Mouse (Mus musculus) heart, postnatal 10 days (tissue): ENCODE data around the gene Lcmt1. TPM values are rescaled to one million over a fixed set of nuclear protein-coding genes. Genes with fewer than 3 reads are reported as not detected.

Experiments used
- DNase-seq, 2 experiments: peaks; one replicate each; pipeline ENCODE4 v3.0.0; 2021
- intact Hi-C: fragments of 180-260 bp; cut with DNase I; formaldehyde crosslinking; loops from one replicate; pipeline ENCODE4 v1.15.1; 2025
- total RNA-seq, 2 experiments: library from RNA; stranded (reverse); gene quantifications; 2 replicates each; pipeline ENCODE4 v1.2.3; 2021

Gene Lcmt1
- total RNA-seq, 2 experiments from 2014 or later, result 27.6 to 29.5 TPM

DNA sequence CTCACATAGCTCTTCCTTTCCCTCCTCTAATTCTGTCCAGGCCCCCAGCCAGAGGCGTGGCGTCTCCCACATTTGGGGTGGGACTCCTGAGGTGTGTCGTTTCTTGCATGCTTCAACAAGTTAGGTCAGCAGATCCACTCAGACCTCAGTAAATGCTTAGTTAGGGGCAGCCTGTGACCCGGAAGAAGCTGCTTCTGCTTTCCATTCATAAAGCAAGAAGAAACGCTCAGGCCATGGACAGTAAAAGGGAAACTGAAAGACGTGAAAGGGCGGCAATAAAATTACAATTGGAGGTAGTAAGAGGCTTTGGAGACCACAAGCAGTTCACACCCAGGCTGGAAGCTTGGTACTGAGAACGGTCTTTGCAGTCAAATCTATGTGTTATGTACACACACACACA lies 27.8 kb downstream of the Lcmt1 start:
- DNase-seq, result no peak
- intact Hi-C loops, result no loop called here

DNA sequence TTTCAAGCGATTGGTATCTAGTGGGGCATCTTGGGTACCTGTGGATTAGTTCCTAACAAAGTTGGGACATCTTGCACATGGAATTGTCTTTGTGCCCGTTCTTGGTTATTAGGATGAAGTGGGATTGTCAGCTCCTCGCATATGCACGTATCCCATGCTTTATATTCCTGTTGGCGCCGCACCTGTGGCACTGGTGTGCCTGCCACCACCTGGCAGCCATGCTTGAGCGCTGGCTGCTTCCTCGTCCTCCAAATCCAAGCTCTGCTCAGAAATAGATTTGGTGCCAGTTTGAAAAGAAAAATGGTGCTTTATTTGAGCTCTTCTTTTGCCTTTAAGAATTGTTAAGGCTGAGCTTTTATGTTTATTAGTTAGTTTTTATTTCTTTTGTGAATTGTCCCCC lies 28.3 kb downstream of the Lcmt1 start:
- no peak for DNase-seq
- intact Hi-C loops, result loop anchor here (2.0 kb wide), 1 partner anchor 193 kb away; no protein-coding TSS in a partner anchor

DNA sequence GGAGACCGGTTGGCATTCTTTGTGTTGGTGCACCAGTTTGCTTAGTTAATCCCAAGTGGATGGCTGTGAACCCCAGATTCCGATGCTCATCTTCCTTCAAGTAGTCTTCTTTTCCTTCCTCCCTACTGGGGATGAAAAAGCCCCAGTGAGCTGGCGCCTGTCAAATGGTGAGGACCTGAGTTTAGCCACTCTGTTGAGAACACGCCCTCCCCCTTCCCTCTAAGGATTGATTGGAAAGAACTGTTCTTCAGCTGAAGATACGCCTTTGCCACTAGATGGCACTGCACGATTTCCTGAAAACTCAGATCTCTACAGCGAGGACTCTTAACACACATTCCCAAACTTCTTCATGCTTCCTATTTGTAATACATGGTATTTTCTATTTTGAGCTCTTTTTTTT lies 29.2 kb downstream of the Lcmt1 start:
- intact Hi-C loops, result loop anchor here (1.0 to 2.0 kb wide), 2 partner anchors 66 to 194 kb away; no protein-coding TSS in a partner anchor
- peak; percentile 66 to 81 for DNase-seq

DNA sequence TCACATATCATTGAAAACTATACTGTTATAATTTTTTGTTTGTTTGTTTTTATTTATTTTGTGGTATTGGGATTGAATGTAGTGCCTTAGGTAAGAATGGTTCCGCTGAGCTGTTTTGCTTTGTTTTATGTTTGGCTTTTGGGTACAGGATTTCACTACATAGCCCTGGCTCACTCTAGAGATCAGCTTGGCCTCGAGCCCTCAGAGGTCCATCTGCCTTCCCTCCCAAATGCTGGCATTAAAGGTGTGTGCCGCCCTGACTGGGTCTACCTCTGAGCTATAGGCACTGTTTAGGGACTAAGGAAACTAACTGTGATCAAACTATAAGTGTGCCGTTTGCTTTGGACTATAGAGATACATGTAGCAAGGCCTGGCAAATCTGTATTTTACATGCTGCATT lies 29.7 kb downstream of the Lcmt1 start:
- intact Hi-C loops, result loop anchor here (1.0 to 2.0 kb wide), 2 partner anchors 66 to 194 kb away; no protein-coding TSS in a partner anchor
- DNase-seq, result no peak

DNA sequence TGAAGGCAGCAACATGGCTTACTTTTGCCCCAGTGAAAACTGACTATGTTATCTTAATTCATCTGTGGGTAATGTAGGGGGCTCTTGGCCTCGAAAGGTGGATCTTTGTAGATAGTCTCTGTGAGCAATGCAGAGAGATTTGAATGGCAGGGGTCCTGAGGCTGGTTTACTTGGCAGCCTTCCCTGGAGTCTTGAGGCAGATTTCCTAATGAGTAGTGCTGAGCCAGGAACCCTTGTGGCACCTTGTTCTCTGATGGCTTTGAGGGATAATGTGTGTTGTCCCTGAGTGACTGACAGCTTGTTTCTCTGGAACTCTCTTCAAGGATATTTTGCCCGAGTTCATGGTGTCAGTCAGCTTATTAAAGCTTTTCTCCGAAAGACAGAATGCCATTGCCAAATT lies 31.5 kb downstream of the Lcmt1 start:
- no peak for DNase-seq
- intact Hi-C loops, result no loop called here

DNA sequence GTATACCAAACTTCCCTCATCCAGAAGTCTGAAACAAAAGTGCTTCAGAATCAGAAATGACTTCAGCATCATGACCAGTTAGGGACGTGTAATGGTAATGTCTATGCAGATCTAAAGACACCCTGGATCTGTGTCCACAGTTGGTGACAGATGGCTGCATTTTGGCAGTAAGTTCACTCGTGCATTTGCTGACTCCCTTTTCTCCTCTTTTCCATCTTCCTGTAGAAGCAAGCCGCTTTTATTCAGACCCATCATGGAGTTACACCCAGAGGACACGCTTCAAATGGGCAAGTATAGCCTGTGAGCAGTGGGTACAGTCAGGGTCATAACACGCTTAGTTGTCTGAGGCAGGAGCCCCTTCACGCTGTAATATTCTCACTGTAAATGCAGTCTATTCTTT lies 34.6 kb downstream of the Lcmt1 start:
- intact Hi-C loops, result no loop called here
- DNase-seq, result no peak

DNA sequence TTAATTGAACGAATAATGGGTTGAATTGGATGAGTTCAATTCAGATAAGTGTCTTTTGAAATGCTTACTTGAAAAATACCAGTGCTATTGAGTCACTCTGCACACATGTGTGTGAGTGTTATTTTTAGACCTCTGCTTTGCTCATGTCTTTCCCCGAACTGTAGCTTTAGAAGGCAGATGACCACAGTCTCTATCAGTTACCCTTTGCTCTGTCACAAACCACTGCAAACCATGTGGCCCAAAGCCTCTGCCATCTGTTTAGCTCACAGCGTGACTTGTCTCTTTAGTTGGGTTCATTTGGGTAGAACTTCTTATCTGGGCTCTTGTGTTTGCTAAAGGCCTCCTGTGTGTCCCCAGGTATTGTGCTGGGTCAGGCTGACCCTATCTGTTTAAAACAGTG lies 36.0 kb downstream of the Lcmt1 start:
- DNase-seq, result peak; percentile 14 to 45
- intact Hi-C loops, result loop anchor here (5.0 kb wide), 1 partner anchor 37 kb away; no protein-coding TSS in a partner anchor

DNA sequence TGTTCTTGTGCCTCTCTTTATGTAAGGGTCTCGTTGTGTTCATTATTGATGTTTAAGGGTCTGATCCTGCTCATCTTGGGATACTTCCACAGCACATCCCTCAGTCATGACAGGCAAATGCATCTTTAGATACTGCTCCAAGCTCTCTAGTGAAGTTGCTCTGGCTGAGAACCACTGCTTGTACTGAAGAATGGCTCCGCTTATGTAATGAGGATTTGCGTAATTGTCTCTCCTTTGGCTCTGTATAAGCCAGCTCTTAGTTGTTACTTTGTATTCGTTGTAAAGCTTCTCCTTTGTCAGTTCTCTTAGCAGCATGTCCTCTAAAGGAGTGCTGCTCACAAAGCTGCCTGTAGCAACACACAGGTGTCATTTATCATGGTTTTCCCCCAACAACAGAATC lies 37.4 kb downstream of the Lcmt1 start:
- intact Hi-C loops, result loop anchor here (5.0 kb wide), 1 partner anchor 35 kb away; no protein-coding TSS in a partner anchor

DNA sequence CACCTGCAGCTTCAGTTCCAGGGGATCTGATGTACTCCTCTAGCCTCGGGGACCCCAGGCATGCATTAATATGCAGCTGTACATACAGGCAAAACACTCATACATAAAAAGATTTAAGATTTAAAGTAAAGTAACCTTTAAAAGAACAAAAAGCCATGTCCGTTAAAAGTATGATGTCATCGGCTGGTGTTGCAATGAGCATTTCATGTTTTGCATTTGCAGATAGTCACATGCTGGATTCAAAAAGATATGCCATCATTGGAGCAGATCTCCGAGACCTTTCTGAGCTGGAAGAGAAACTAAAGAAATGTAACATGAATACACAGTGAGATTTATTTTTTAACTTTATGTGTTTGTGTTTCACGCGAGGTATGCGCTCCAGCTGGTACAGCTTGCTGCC lies 40.9 kb downstream of the Lcmt1 start:
- no peak for DNase-seq
- intact Hi-C loops, result no loop called here

More for the DNA sequence above, 37.4 kb downstream of the Lcmt1 start:
- no peak for DNase-seq

DNA sequence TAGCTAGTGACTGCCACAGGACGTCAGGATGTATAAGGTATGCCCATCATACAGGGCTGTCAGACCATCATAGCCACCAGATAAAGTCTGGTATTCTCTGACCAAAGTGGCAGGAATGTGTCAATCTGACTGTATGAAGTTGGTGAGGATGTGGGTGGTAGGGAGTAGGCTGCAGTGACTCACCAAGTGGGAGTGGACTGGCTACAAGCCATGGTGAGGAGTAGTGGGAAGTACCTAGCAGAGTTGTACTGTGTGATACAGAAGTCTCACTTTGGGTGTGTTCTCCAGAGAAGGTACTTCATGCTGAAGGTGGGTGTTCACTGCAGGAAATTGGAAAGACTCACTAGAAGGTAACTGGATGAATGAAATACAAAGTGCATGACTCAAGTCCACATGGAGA lies 41.5 kb downstream of the Lcmt1 start:
- intact Hi-C loops, result no loop called here

DNA sequence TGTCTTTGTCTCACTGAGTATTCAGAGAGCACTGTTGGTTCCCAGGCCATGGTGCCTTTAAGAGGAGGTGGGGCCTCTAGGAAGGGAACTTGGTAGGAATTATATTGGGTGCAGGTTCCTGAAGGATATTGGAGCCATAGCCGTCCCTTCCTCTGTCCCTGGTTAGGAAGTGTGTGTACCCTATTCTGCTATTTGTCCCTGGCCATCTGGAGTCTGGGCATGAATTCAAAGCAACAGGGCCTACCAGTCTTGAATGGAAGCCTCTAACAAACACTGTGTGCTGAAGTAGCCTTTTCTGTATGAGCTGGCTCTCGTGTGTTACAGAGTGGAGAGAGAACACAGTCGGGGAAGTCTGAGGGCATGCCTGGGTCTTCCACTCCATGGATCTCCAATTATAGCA lies 42.6 kb downstream of the Lcmt1 start:
- DNase-seq, result no peak
- intact Hi-C loops, result no loop called here

More for the DNA sequence above, 41.5 kb downstream of the Lcmt1 start:
- no peak for DNase-seq

DNA sequence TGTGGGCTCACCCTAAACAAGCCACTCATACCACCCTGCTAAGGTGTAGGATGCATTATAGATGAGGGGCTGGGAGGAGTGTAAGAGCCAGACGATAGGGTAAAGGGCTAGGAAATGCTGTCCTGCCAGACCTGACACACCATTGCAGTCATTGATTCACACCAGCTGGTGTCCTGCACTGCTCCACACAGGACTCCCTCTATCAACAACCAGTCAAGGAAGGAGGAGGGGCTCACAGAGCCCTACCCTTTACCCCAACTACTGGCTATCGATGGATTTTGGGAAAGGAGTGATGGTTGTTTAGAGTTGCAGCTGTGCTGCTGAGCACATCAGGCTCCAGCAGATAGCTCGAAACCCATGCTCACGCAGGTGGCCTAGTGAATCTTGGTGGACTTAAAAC lies 47.2 kb downstream of the Lcmt1 start:
- intact Hi-C loops, result no loop called here
- DNase-seq, result no peak

DNA sequence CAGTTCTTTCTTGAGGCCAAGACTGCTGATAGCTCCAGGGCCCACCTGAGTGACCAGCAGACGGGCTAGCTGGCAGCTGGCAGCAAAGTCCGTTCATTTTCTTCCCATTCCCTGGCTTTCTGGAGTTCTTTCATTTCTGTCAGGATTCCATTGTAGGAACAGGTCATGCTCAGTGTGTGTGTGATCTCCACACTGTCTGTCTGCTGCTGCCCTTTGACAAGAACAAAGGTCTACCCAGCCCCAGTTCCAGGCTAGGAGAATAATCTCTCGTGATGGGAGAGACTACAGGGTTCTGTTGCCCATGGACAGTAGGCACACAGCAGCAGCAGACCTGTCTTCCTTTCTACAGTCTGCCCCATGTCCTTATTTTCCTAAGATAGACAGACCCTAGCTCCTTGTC lies 48.1 kb downstream of the Lcmt1 start:
- intact Hi-C loops, result no loop called here
- no peak for DNase-seq

DNA sequence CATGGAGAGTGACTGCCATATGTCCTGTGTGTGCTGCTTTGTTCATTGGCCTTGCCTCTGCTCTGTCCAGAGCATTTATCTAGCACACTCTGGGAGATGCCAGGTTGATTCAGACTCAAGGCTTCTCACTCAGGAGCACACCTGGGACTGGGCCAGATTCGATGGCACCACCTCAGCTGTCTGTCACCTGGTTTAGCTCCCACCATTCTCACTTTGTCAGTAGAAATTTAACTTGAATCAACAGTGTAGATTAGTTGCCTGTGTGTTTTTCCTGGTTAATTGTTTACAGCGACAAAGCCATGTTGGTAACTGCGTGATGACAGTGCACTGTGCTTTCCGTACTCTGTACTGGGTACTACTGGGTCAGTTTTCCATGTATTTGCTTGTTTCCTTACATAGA lies 50.4 kb downstream of the Lcmt1 start:
- intact Hi-C loops, result no loop called here
- no peak for DNase-seq

DNA sequence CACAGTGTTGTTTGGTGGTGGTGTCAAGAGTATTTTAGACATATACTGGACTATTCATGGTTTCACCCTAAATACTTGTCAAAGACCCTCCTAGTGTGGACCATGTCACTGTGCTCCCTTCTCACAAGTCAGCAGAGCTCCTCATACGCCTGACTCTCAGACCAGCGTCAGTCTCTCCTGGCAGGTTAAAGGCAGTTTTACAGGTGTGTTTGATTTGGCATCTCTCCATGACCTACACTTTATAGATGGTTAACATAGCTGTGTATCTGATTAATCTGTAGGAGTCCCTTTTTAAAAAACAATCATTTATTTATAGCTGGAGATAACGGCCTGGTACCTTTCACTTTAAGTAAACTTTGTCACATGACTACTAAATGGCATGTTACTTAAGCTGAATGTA lies 52.4 kb downstream of the Lcmt1 start:
- intact Hi-C loops, result no loop called here
- DNase-seq, result no peak

DNA sequence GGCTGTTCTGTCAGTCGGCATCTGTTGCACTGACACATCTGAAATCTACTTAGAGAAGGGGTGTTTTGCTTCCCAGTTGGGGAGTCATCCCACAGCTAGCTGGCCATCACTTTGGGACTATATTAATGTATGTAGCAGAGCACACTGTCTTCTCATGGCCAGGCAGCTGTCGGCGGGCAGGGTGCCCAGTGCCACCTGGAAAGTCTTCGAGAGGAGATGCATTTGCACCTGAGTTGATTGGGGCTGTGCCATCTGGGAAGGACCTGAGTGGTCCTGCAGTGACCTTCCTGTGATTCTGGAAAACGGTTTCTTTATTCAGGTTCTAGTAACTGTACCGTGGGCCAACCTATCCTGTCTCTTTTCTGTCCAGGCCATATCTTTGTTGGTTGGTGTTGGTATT lies 54.7 kb downstream of the Lcmt1 start:
- intact Hi-C loops, result no loop called here
- DNase-seq, result no peak

DNA sequence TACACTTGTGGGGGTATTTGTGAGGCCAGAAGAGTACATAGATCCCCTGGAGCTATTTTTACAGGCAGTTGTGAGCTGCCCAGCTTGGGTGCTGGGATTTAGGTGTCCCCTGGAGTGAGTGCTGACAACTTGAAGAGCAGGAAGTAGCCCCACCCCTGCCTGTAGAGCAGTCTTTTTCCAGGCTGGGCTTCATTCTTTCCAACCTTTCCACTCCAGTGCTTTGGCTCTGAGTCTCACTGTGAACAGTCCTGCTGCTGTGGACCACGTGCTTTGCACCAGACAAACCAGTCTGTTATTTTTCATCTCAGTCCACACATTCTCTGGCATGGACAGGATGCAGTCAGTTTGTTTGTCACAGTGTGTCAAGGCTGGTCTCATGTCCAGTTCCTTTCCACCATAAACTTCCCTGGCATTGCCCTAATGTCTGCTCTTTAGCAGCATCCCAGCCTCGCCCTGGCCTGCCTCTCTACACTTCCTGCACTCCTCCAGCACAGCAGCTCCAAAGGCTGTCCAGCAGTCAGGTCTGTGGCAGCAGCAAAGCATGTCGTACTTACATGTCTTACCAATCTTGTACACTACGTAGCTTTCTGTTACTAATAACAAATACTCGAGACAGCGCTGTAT lies 55.7 kb downstream of the Lcmt1 start:
- no peak for DNase-seq

DNA sequence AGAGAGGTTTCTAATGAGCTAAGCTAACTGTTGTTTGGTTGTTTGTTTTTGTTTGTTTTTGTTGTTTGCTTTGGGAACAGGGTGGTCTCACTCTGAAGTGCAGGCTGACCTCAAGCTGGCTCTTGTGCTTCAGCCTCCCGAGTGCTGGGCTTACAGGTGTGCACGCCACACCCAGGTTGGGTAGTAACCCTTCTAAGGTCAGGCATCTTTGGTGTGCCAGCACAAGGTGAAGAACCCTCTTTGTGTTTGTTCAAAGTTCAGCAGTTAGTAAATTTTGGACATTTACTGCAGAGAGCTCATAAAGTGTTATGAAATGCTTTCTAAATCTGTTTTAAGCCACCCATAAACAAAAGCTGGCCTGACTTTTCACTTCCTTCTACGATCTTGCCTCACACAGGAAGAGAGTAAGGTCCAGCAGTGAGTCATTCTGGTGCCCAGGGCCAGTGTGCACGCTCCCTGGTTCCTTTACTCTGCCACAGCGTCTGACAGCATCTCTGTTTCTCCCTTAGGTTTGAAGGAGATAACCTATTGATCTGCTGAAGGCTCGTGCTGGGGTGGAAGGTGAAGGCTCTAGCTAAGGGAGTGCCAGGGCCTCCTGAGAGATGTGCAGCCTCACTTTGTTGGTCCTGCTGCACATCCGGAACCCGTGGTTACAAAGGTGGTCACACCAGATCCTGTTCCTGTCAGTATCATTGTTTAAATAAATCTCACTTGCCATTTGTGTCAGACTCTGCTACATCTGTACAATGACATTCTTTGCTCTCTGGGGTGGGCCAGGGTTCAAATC lies 60.2 kb downstream of the Lcmt1 start:
- no peak for DNase-seq
- intact Hi-C loops, result no loop called here

More for the DNA sequence above, 55.7 kb downstream of the Lcmt1 start:
- intact Hi-C loops, result no loop called here

DNA sequence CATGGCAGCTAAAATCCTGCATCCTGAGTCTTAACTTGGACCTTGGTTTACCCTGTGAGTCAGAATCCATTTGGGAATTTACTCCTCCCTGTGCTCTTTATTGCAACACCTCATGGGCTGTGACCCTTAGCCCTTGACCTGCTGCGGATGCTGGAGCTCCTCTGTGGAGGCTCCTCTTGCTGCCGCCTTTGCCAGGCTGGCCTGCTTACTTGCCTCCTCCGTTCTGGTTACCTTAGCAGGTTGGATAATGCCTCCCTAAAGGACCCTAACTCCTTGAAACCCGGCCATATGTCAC lies 60.8 kb downstream of the Lcmt1 start:
- intact Hi-C loops, result no loop called here
- no peak for DNase-seq

DNA sequence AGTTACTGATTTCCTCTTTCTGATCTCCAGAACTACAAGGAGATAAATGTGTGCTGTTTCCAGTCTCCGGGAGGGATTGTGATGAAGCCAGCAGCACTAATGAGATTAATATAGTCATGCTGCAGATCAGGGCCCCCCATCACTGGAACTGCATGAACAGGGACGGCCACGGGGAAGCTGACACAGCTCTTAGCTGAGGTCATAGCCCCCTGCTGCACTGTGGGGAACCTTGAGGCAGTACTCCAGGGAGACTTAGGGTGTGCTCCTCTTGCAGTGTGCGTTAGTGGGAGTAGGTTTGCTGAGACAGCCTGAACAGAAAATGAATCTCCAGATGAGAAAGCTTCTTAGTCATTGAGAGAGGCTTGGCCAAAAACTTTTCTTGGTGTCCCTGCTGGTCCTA lies 61.6 kb downstream of the Lcmt1 start:
- no peak for DNase-seq
- intact Hi-C loops, result no loop called here

DNA sequence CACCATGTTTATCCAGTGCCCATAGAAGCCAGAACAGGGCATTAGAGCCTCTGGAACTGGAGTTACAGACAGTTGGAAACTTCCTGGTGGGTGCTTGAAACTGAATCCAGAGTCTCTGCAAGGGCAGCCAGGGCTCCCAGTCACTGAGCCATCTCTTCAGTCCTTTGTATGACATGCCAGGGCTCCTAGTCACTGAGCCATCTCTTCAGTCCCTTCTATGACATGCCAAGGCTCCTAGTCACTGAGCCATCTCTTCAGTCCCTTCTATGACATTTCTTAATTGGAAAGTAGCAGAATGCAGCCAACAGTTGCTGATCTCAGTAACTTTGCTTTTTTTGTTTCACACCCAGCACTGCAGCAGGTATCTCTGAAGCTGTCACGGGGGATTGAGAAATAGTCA lies 72.5 kb downstream of the Lcmt1 start:
- intact Hi-C loops, result loop anchor here (5.0 kb wide), 1 partner anchor 35 kb away; no protein-coding TSS in a partner anchor
- DNase-seq, result no peak

DNA sequence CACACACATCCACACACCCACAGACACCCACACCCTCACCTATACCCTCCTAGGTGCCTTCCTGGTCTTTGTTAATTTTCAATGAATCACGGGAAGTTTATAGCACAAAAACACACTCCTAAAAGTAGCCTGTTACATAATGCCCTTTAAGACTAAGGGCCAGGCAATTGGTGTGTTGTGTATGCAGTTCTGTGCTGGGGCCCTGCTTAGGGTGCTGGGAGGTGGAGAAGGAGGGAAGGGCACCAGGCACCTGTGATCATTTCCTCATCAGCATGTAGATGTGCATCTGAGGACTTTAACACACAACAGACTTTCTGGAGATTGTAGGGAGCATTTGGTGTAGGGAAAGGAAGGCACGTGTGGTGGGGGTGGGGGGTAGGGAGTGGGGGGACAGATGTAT lies 79.2 kb downstream of the Lcmt1 start:
- no peak for DNase-seq
- intact Hi-C loops, result no loop called here
